Mouse (Mus musculus): ENCODE data around the gene Gm3618. TPM values are rescaled to one million over a fixed set of nuclear protein-coding genes. Genes with fewer than 3 reads are reported as not detected.
"Not testable (repeated sequence)": the region's sequence is repeated elsewhere in the genome, so short reads cannot be mapped to it uniquely, and the experiment has no call there.

Gene Gm3618
- not detected in 2 replicates for polyA plus RNA-seq (2014; fragmentation: Nextera tagmentation; extraction: Ambion mirVana)

DNA sequence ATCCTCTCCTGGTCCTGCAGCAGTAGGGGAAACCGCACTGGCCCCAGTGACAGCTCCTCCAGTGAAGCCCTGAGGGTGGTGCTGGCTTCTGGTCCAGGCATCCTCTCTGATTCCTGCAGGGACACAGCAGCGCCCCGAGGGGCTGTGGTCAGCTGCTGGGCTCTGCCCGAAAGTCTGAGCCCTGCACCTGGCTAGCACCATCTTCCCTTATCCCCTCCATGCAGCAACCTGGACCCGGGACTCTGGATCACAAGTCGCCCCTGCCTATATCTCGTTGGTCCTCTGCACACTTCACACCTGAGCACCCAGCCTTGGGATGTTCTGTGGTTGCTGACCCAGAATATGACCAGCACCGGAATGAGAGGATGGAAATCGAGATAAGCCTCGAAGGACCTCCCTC lies at the start of gene Gm3618:
TSS of gene Gm3618 (minus strand) at position 101 of the 400 bp plus-strand sequence.
- not testable (repeated sequence) for H3K36me3 ChIP-seq (ENCODE audit: control insufficient read depth, insufficient read depth, low read length); H3K4me2 ChIP-seq (ENCODE audit: low read length); DNase-seq (ENCODE audit: low spot score); ATAC-seq; H3K9me3 ChIP-seq (replicated peaks; ENCODE audit: control insufficient read depth, low read length); H3K9ac ChIP-seq (ENCODE audit: low read length); H3K4me3 ChIP-seq (ENCODE audit: low read depth, low read length); H3K27ac ChIP-seq (ENCODE audit: low read depth, low read length); H3K4me1 ChIP-seq (ENCODE audit: control insufficient read depth, insufficient read depth, low read length); H3K27me3 ChIP-seq (replicated peaks; ENCODE audit: control insufficient read depth, insufficient read depth, low read length)
- no CpG with 5 or more reads among the region's 10 CpGs for WGBS

DNA sequence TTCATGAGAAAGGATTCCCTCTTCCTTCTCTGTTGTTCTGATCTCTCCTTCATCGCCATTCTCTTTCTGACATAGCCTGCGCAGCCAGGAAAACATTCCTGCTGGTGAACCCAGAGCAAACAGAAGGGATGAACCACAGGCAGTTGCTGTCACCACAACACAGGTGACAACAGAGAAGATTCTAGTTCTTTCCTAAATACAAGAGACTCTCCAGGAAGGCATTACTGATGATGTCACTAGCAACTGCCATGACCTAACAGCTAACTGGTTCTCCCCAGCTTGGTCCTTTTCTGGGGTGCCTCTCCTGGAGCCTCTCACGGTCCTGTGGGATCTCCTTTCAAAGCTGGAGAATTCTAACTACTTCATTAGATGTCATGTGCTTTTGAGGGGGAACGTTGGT lies 46.7 kb upstream of the Gm3618 start, which contains the start of gene Gm16440:
TSS of gene Gm16440 (minus strand) at position 101 of the 400 bp plus-strand sequence.
- not testable (repeated sequence) for ATAC-seq; H3K9ac ChIP-seq (ENCODE audit: low read length); H3K27me3 ChIP-seq (replicated peaks; ENCODE audit: control insufficient read depth, insufficient read depth, low read length); H3K27ac ChIP-seq (ENCODE audit: low read depth, low read length); H3K9me3 ChIP-seq (replicated peaks; ENCODE audit: control insufficient read depth, low read length); H3K4me3 ChIP-seq (ENCODE audit: low read depth, low read length); H3K4me2 ChIP-seq (ENCODE audit: low read length); H3K36me3 ChIP-seq (ENCODE audit: control insufficient read depth, insufficient read depth, low read length); H3K4me1 ChIP-seq (ENCODE audit: control insufficient read depth, insufficient read depth, low read length); DNase-seq (ENCODE audit: low spot score)
- WGBS = 75% methylated on average over 2 of the region's 4 CpGs

DNA sequence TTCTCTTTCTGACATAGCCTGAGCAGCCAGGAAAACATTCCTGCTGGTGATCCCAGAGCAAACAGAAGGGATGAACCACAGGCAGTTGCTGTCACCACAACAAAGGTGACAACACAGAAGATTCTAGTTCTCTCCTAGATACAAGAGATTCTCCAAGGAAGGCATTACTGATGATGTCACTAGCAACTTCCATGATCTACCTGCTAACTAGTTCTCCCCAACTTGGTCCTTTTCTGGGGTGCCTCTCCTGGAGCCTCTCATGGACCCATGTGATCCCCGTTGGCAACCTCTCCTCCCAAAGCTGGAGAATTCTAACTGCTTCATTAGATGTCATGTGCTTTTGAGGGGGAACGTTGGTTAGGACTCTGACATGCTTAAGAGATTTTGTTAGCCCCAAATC lies 38.7 kb downstream of the Gm3618 start, which contains the start of gene Gm21103:
TSS of gene Gm21103 (minus strand) at position 101 of the 400 bp plus-strand sequence.
- 88% methylated on average over 2 of the region's 2 CpGs for WGBS
- not testable (repeated sequence) for DNase-seq (ENCODE audit: low spot score); H3K27ac ChIP-seq (ENCODE audit: low read depth, low read length); H3K4me2 ChIP-seq (ENCODE audit: low read length); H3K4me3 ChIP-seq (ENCODE audit: low read depth, low read length); H3K9ac ChIP-seq (ENCODE audit: low read length); H3K36me3 ChIP-seq (ENCODE audit: control insufficient read depth, insufficient read depth, low read length); H3K27me3 ChIP-seq (replicated peaks; ENCODE audit: control insufficient read depth, insufficient read depth, low read length); H3K4me1 ChIP-seq (ENCODE audit: control insufficient read depth, insufficient read depth, low read length); ATAC-seq; H3K9me3 ChIP-seq (replicated peaks; ENCODE audit: control insufficient read depth, low read length)

DNA sequence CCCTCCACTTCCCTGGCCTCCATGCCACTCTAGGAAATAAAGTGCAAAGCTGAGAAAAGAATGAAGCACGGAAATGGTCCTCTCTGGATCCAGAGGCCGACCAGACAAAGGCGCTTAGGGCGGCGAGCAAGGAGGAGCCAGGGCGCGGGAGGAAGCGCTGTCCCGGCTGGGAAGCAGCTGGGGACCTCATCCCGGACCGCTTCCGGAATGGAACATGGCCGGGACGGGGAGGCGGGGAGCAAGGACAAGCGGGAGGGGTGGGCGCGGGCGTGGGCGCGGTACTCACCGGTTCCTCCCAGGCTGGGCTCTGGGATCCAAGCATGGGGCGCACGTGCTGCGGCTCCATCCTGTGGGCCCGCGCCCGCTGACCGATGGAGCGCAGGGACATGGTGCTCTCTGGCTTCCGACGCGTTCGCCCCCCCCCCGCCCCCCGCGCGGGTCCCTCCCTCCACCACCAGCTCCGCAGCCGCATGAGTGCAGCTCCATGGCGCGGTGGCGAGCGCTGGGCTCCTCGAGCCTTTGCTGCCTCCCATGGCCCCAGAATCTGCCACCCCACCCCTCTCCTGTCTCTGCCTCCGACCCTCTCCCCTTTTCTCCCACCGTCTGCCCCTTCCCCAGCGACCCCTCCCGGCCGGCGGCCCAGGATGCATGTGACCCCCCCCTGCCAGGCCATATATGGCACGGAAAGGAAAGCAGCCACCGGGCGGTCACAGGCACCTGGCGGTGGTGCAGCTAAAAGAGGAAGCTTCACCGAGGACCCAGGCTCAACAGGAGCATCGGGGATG lies 56.4 kb downstream of the Gm3618 start, which contains the start of gene Gm3411:
TSS of gene Gm3411 (minus strand) at position 320 of the 785 bp plus-strand sequence.
- ATAC-seq; H3K9me3 ChIP-seq (replicated peaks; ENCODE audit: control insufficient read depth, low read length); H3K36me3 ChIP-seq (ENCODE audit: control insufficient read depth, insufficient read depth, low read length); H3K27ac ChIP-seq (ENCODE audit: low read depth, low read length); H3K27me3 ChIP-seq (replicated peaks; ENCODE audit: control insufficient read depth, insufficient read depth, low read length); H3K4me1 ChIP-seq (ENCODE audit: control insufficient read depth, insufficient read depth, low read length): not testable (repeated sequence)
- Histone ChIP-seq H3K9ac (ENCODE audit: low read length) (peak within 1 kb of the TSS; percentile 68), H3K4me2 (ENCODE audit: low read length) (peak within 1 kb of the TSS; percentile 57), H3K4me3 (ENCODE audit: low read depth, low read length) (peak within 1 kb of the TSS; percentile 45)
- 2% methylated on average over 32 of the region's 57 CpGs for WGBS
- peak; percentile 41 for DNase-seq (ENCODE audit: low spot score)

Other genes starting within 250 kb of the Gm3618 start
- gene Gm8206, start 249.7 kb downstream of the Gm3618 start, polyA plus RNA-seq (2014; fragmentation: Nextera tagmentation; extraction: Ambion mirVana) = 2.7 and 4.0 TPM in 2 replicates
- gene Gm3468, start 235.0 kb downstream of the Gm3618 start, polyA plus RNA-seq (2014; fragmentation: Nextera tagmentation; extraction: Ambion mirVana) = 2.6 and 3.2 TPM in 2 replicates
- gene Gm3476, start 217.9 kb downstream of the Gm3618 start, polyA plus RNA-seq (2014; fragmentation: Nextera tagmentation; extraction: Ambion mirVana) = not detected in 2 replicates
- gene Gm21560, start 124.4 kb downstream of the Gm3618 start, polyA plus RNA-seq (2014; fragmentation: Nextera tagmentation; extraction: Ambion mirVana) = not detected in 2 replicates
- 4.6 and 6.8 TPM in 2 replicates for gene Gm3411, start 56.4 kb downstream of the Gm3618 start, polyA plus RNA-seq (2014; fragmentation: Nextera tagmentation; extraction: Ambion mirVana)
- not detected in 2 replicates for gene Gm21103, start 38.8 kb downstream of the Gm3618 start, polyA plus RNA-seq (2014; fragmentation: Nextera tagmentation; extraction: Ambion mirVana)
- not detected in 2 replicates for gene Gm16440, start 46.6 kb upstream of the Gm3618 start, polyA plus RNA-seq (2014; fragmentation: Nextera tagmentation; extraction: Ambion mirVana)
- gene Gm3591, start 68.8 kb upstream of the Gm3618 start, polyA plus RNA-seq (2014; fragmentation: Nextera tagmentation; extraction: Ambion mirVana) = 3.4 and 5.7 TPM in 2 replicates
- gene Gm3594, start 100.9 kb upstream of the Gm3618 start, polyA plus RNA-seq (2014; fragmentation: Nextera tagmentation; extraction: Ambion mirVana) = not detected in 2 replicates
- gene Gm8356, start 193.6 kb upstream of the Gm3618 start, polyA plus RNA-seq (2014; fragmentation: Nextera tagmentation; extraction: Ambion mirVana) = not detected in 2 replicates
- 0.33 and 0.39 TPM in 2 replicates for gene Gm3629, start 246.9 kb upstream of the Gm3618 start, polyA plus RNA-seq (2014; fragmentation: Nextera tagmentation; extraction: Ambion mirVana)